Mouse (Mus musculus): ENCODE measurements around the gene Sprr2j-ps.

DNA sequence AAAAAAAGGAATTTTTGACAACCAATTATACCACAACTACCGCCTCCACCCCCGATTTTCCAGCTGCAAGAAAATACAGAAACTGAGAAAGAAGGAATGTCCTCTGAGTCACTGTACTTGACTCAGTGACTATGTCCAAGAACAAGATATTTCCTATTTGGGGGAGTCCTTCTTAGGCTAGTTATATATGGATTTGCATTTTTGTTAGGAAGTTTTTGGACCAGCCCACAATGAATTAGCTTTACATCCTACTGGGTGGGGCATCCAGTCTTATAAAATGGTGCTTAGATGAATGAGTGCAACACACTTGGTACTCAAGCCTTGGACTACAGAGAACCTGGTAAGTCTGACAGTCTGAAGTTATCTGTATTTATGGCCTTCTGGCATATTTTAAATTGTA is 14.4 kb downstream of the Sprr2j-ps start, which contains the start of gene Sprr2k:
- TF ChIP-seq CTCF (IDR thresholded peaks at IDR 0.05; ENCODE audit: extremely low read depth, insufficient read length, insufficient replicate concordance, low read depth, low read length) = no peak
- TF ChIP-seq POLR2A (IDR thresholded peaks at IDR 0.05; ENCODE audit: low read depth, low read length) = no peak

All from small intestine, adult 2 months (tissue).